Mouse (Mus musculus): Measurements from ENCODE around the gene Gm13128. TPM values are rescaled to one million over a fixed set of nuclear protein-coding genes. Genes with fewer than 3 reads are reported as not detected.

The Gm13128 gene
- polyA plus RNA-seq, 1 experiment from 2014 or later = not detected

Other genes with a start within 250 kb of the Gm13128 start
- not detected in 2 replicates for gene Gm13102, start 223.8 kb upstream of the Gm13128 start, polyA plus RNA-seq (2014; fragmentation: Nextera tagmentation; extraction: Ambion mirVana)
- gene Oog3, start 167.6 kb upstream of the Gm13128 start, polyA plus RNA-seq (2014; fragmentation: Nextera tagmentation; extraction: Ambion mirVana) = not detected in 2 replicates
- gene Oog2, start 139.5 kb upstream of the Gm13128 start, polyA plus RNA-seq (2014; fragmentation: Nextera tagmentation; extraction: Ambion mirVana) = not detected in 2 replicates
- not detected in 2 replicates for gene C87977, start 116.9 kb upstream of the Gm13128 start, polyA plus RNA-seq (2014; fragmentation: Nextera tagmentation; extraction: Ambion mirVana)
- gene Pramel5, start 49.8 kb upstream of the Gm13128 start, polyA plus RNA-seq (2014; fragmentation: Nextera tagmentation; extraction: Ambion mirVana) = not detected in 2 replicates
- gene Gm13119, start 27.7 kb downstream of the Gm13128 start, polyA plus RNA-seq (2014; fragmentation: Nextera tagmentation; extraction: Ambion mirVana) = not detected in 2 replicates
- 0.19 TPM in 1 of 2 replicates, not detected in the other for gene Pramef20, start 47.7 kb downstream of the Gm13128 start, polyA plus RNA-seq (2014; fragmentation: Nextera tagmentation; extraction: Ambion mirVana)
- gene Pramef12, start 78.2 kb downstream of the Gm13128 start, polyA plus RNA-seq (2014; fragmentation: Nextera tagmentation; extraction: Ambion mirVana) = 0.16 and 0.24 TPM in 2 replicates
- gene 1700012P22Rik, start 108.5 kb downstream of the Gm13128 start, polyA plus RNA-seq (2014; fragmentation: Nextera tagmentation; extraction: Ambion mirVana) = not detected in 2 replicates
- gene Gm9944, start 123.1 kb downstream of the Gm13128 start, polyA plus RNA-seq (2014; fragmentation: Nextera tagmentation; extraction: Ambion mirVana) = not detected in 2 replicates
- not detected in 2 replicates for gene Aadacl3, start 133.5 kb downstream of the Gm13128 start, polyA plus RNA-seq (2014; fragmentation: Nextera tagmentation; extraction: Ambion mirVana)
- gene 9430007A20Rik, start 189.6 kb downstream of the Gm13128 start, polyA plus RNA-seq (2014; fragmentation: Nextera tagmentation; extraction: Ambion mirVana) = not detected in 2 replicates
- not detected in 2 replicates for gene Gm13124, start 234.9 kb downstream of the Gm13128 start, polyA plus RNA-seq (2014; fragmentation: Nextera tagmentation; extraction: Ambion mirVana)

All from embryonic facial prominence, embryonic 14.5 days (tissue).